ENCODE assay signal across 9 mouse cellular contexts in genomic region chr7:127613501-127613900, GRCm38 (mm10). TPM values are rescaled to one million over a fixed set of nuclear protein-coding genes. Genes with fewer than 3 reads are reported as not detected.
DNase-seq lines count a peak whose midpoint lies in the region; ATAC-seq and TF ChIP-seq lines count a peak whose summit lies in the region.
"Had no signal": no experiment of that assay in that cellular context is flagged by ENCODE, and none has a peak within 500 bp of the region (broad histone marks: within the 10 kb centered on the region; RNA-seq: fewer than 3 reads in every experiment).

No protein-coding gene starts in this region.

- 86% methylated on average over 8 of the region's 8 CpGs for WGBS in heart, embryonic 13.5 days
- 73% methylated on average over 8 of the region's 8 CpGs for WGBS in heart, embryonic 14.5 days
- 75% methylated on average over 8 of the region's 8 CpGs for WGBS in kidney, postnatal 0 days
- WGBS in neural tube, embryonic 12.5 days, result 87% methylated on average over 8 of the region's 8 CpGs
- 79% methylated on average over 8 of the region's 8 CpGs for WGBS in lung, adult 2 months

- peak overlapping the region; percentile 99 for H3K9ac ChIP-seq in heart, embryonic 13.5 days
- H3K9ac ChIP-seq in heart, embryonic 14.5 days (ENCODE audit: low read length), result peak overlapping the region; percentile 94
- H3K9ac ChIP-seq in kidney, postnatal 0 days (ENCODE audit: low read depth, low read length), result peak overlapping the region; percentile 90
- H3K9ac ChIP-seq in neural tube, embryonic 12.5 days, result peak overlapping the region; percentile 99

- H3K4me2 ChIP-seq in heart, embryonic 13.5 days, result peak overlapping the region; percentile 77
- H3K4me2 ChIP-seq in heart, embryonic 14.5 days (ENCODE audit: low read length), result peak overlapping the region; percentile 76
- peak overlapping the region; percentile 85 for H3K4me2 ChIP-seq in kidney, postnatal 0 days (ENCODE audit: low read length)
- peak overlapping the region; percentile 81 for H3K4me2 ChIP-seq in neural tube, embryonic 12.5 days (replicated peaks)

- no peak for ATAC-seq in heart, embryonic 13.5 days (ENCODE audit: extremely low read depth, insufficient number of reproducible peaks, low FRiP score, low TSS enrichment)
- ATAC-seq in heart, embryonic 14.5 days (ENCODE audit: insufficient number of reproducible peaks, insufficient read depth, low FRiP score, low read depth), result no peak
- ATAC-seq in kidney, postnatal 0 days (replicated peaks; ENCODE audit: low FRiP score, low read depth), result no peak
- ATAC-seq in neural tube, embryonic 12.5 days (ENCODE audit: low FRiP score, low read depth), result no peak

- H3K27me3 ChIP-seq in heart, embryonic 13.5 days (replicated peaks), result no peaks in the 10 kb centered on the region
- no peaks in the 10 kb centered on the region for H3K27me3 ChIP-seq in heart, embryonic 14.5 days (ENCODE audit: control insufficient read depth, insufficient read depth, low read length)
- no peaks in the 10 kb centered on the region for H3K27me3 ChIP-seq in kidney, postnatal 0 days (ENCODE audit: insufficient read depth, low read length)
- no peaks in the 10 kb centered on the region for H3K27me3 ChIP-seq in neural tube, embryonic 12.5 days (replicated peaks)

- DNase-seq in heart, postnatal 25 days (ENCODE audit: low spot score), result no peak
- DNase-seq in kidney, postnatal 0 days (ENCODE audit: low spot score), result no peak
- DNase-seq in cerebellum, postnatal 36 days, result no peak
- no peak for DNase-seq in gastrocnemius, adult 18-20 months (ENCODE audit: low spot score)
- DNase-seq in lung, adult 2 months, result no peak

- TF ChIP-seq POLR2A in lung, adult 2 months (IDR thresholded peaks at IDR 0.05; ENCODE audit: borderline replicate concordance, extremely low read depth, low read depth, low read length), result no peak

- peak overlapping the region; percentile 89 for H3K4me3 ChIP-seq in heart, embryonic 13.5 days
- peak overlapping the region; percentile 87 to 94; a peak in 2 of 4 replicates for H3K4me3 ChIP-seq in heart, embryonic 14.5 days (ENCODE audit: control insufficient read depth in 1 of 2, insufficient read depth in 1 of 2, low read depth in 1 of 2, low read length in 2 of 2)
- H3K4me3 ChIP-seq in kidney, postnatal 0 days (replicated peaks; ENCODE audit: low read depth, low read length), result 0 out of 2 replicates have a peak overlapping the region, but pooled peaks have one; percentile 91
- peak overlapping the region; percentile 9; the same call in 1 of the 2 replicates for H3K4me3 ChIP-seq in neural tube, embryonic 12.5 days
- no peak overlapping the region for H3K4me3 ChIP-seq in lung, adult 2 months (replicated peaks; ENCODE audit: extremely low read depth, low read depth, low read length)

- peaks cover 52% of the 10 kb centered on the region for H3K36me3 ChIP-seq in heart, embryonic 13.5 days
- peaks cover 43% of the 10 kb centered on the region for H3K36me3 ChIP-seq in heart, embryonic 14.5 days (ENCODE audit: control insufficient read depth, insufficient read depth, low read length)
- peaks cover 42% of the 10 kb centered on the region for H3K36me3 ChIP-seq in kidney, postnatal 0 days (ENCODE audit: insufficient read depth, low read length)
- H3K36me3 ChIP-seq in neural tube, embryonic 12.5 days, result peaks cover 43% of the 10 kb centered on the region

- TF ChIP-seq CTCF in kidney, postnatal 0 days (IDR thresholded peaks at IDR 0.05; ENCODE audit: low read depth), result no peak
- TF ChIP-seq CTCF in lung, adult 2 months (IDR thresholded peaks at IDR 0.05; ENCODE audit: insufficient read depth, low read length), result no peak

- peaks cover 27% of the 10 kb centered on the region for H3K9me3 ChIP-seq in heart, embryonic 13.5 days
- H3K9me3 ChIP-seq in heart, embryonic 14.5 days (ENCODE audit: control insufficient read depth, low read length), result peaks cover 7% of the 10 kb centered on the region; the same call in 1 of the 2 replicates
- H3K9me3 ChIP-seq in kidney, postnatal 0 days (replicated peaks; ENCODE audit: low read length), result no peaks in the 10 kb centered on the region
- no peaks in the 10 kb centered on the region for H3K9me3 ChIP-seq in neural tube, embryonic 12.5 days

- intact Hi-C loops in heart, postnatal 25 days (cut with DNase I), result no loop called here

- no peak overlapping the region for H3K27ac ChIP-seq in heart, embryonic 13.5 days (replicated peaks)
- H3K27ac ChIP-seq in heart, embryonic 14.5 days (replicated peaks in 1 of 2; ENCODE audit: control insufficient read depth in 1 of 2, insufficient read depth in 1 of 2, low read depth in 2 of 2, low read length in 2 of 2), result 0 out of 4 replicates have a peak overlapping the region, but pooled peaks of 1 of the 2 experiments have one; percentile 89
- no peak overlapping the region for H3K27ac ChIP-seq in kidney, postnatal 0 days
- no peak overlapping the region for H3K27ac ChIP-seq in neural tube, embryonic 12.5 days

- H3K4me1 ChIP-seq in heart, embryonic 13.5 days, result peaks cover 23% of the 10 kb centered on the region
- peaks cover 8 to 13% of the 10 kb centered on the region in 2 experiments for H3K4me1 ChIP-seq in heart, embryonic 14.5 days (ENCODE audit: control insufficient read depth in 2 of 2, insufficient read depth in 2 of 2, low read length in 2 of 2)
- peaks cover 12% of the 10 kb centered on the region for H3K4me1 ChIP-seq in kidney, postnatal 0 days (replicated peaks; ENCODE audit: insufficient read depth, low read length)
- peaks cover 24% of the 10 kb centered on the region for H3K4me1 ChIP-seq in neural tube, embryonic 12.5 days
- 0 out of 2 replicates have a peak, but pooled peaks cover 7% of the 10 kb centered on the region for H3K4me1 ChIP-seq in lung, adult 2 months (ENCODE audit: control insufficient read depth, insufficient read depth, low read length)

RNA-seq across cellular contexts. Expression of gene Zfp629, which starts 2.1 kb away (rescaled TPM):
- polyA plus RNA-seq in heart, embryonic 13.5 days (2015; fragmentation: Nextera tagmentation; extraction: Ambion mirVana), result 8.4 and 9.5 TPM in 2 replicates
- total RNA-seq in heart, postnatal 25 days (2021), result 10 to 100 TPM; 22.2 to 25.5 TPM
- polyA plus RNA-seq in heart, embryonic 14.5 days (2014; fragmentation: Nextera tagmentation; extraction: Ambion mirVana), result 10.7 and 12.3 TPM in 2 replicates
- polyA plus RNA-seq in kidney, postnatal 0 days (2015; fragmentation: Nextera tagmentation; extraction: Ambion mirVana), result 12.5 and 12.9 TPM in 2 replicates
- 31.8 and 35.3 TPM in 2 replicates for polyA plus RNA-seq in neural tube, embryonic 12.5 days (2016; fragmentation: Nextera tagmentation; extraction: Ambion mirVana)
- 1 to 10 TPM; 7.4 to 9.5 TPM for total RNA-seq in gastrocnemius, adult 18-20 months (2021)
- polyA plus RNA-seq in lung, adult 2 months (2012; rRNA removed), result 13.9 and 15.4 TPM in 2 replicates

RNA-seq across cellular contexts. Expression of gene Rnf40, which starts 24.9 kb away (rescaled TPM):
- polyA plus RNA-seq in heart, embryonic 13.5 days (2015; fragmentation: Nextera tagmentation; extraction: Ambion mirVana), result 25.7 and 26.9 TPM in 2 replicates
- 10 to 100 TPM; 37.8 to 44.8 TPM for total RNA-seq in heart, postnatal 25 days (2021)
- 24.1 and 25.8 TPM in 2 replicates for polyA plus RNA-seq in heart, embryonic 14.5 days (2014; fragmentation: Nextera tagmentation; extraction: Ambion mirVana)
- polyA plus RNA-seq in kidney, postnatal 0 days (2015; fragmentation: Nextera tagmentation; extraction: Ambion mirVana), result 32.4 and 35.3 TPM in 2 replicates
- polyA plus RNA-seq in neural tube, embryonic 12.5 days (2016; fragmentation: Nextera tagmentation; extraction: Ambion mirVana), result 54.1 and 61.2 TPM in 2 replicates
- total RNA-seq in gastrocnemius, adult 18-20 months (2021), result 10 to 100 TPM; 30.5 to 33.4 TPM
- 26.1 and 32.8 TPM in 2 replicates for polyA plus RNA-seq in lung, adult 2 months (2012; rRNA removed)

RNA-seq across cellular contexts. Expression of gene Ccdc189, which starts 25.1 kb away (rescaled TPM):
- 7.8 and 8.4 TPM in 2 replicates for polyA plus RNA-seq in heart, embryonic 13.5 days (2015; fragmentation: Nextera tagmentation; extraction: Ambion mirVana)
- 10 to 100 TPM; 11.3 to 11.4 TPM for total RNA-seq in heart, postnatal 25 days (2021)
- polyA plus RNA-seq in heart, embryonic 14.5 days (2014; fragmentation: Nextera tagmentation; extraction: Ambion mirVana), result 10.1 and 12.7 TPM in 2 replicates
- 16.5 and 17.1 TPM in 2 replicates for polyA plus RNA-seq in kidney, postnatal 0 days (2015; fragmentation: Nextera tagmentation; extraction: Ambion mirVana)
- polyA plus RNA-seq in neural tube, embryonic 12.5 days (2016; fragmentation: Nextera tagmentation; extraction: Ambion mirVana), result 14.0 and 14.1 TPM in 2 replicates
- 1 to 10 TPM; 2.9 to 3.3 TPM for total RNA-seq in gastrocnemius, adult 18-20 months (2021)
- 14.0 and 16.5 TPM in 2 replicates for polyA plus RNA-seq in lung, adult 2 months (2012; rRNA removed)

RNA-seq across cellular contexts. Expression of gene Phkg2, which starts 40.4 kb away (rescaled TPM):
- 30.2 and 34.3 TPM in 2 replicates for polyA plus RNA-seq in heart, embryonic 13.5 days (2015; fragmentation: Nextera tagmentation; extraction: Ambion mirVana)
- total RNA-seq in heart, postnatal 25 days (2021), result 10 to 100 TPM; 15.6 to 18.9 TPM
- 34.3 and 38.7 TPM in 2 replicates for polyA plus RNA-seq in heart, embryonic 14.5 days (2014; fragmentation: Nextera tagmentation; extraction: Ambion mirVana)
- polyA plus RNA-seq in kidney, postnatal 0 days (2015; fragmentation: Nextera tagmentation; extraction: Ambion mirVana), result 28.8 and 32.2 TPM in 2 replicates
- polyA plus RNA-seq in neural tube, embryonic 12.5 days (2016; fragmentation: Nextera tagmentation; extraction: Ambion mirVana), result 49.2 and 54.8 TPM in 2 replicates
- total RNA-seq in gastrocnemius, adult 18-20 months (2021), result 10 to 100 TPM in 1 of 2 experiments, 1 to 10 TPM in 1; 9.0 to 10.4 TPM
- 54.9 and 70.9 TPM in 2 replicates for polyA plus RNA-seq in lung, adult 2 months (2012; rRNA removed)

RNA-seq across cellular contexts. Expression of gene Tmem265, which starts 52.3 kb away (rescaled TPM):
- 0.47 and 3.5 TPM in 2 replicates for polyA plus RNA-seq in heart, embryonic 13.5 days (2015; fragmentation: Nextera tagmentation; extraction: Ambion mirVana)
- not detected for total RNA-seq in heart, postnatal 25 days (2021)
- 1.9 and 2.1 TPM in 2 replicates for polyA plus RNA-seq in heart, embryonic 14.5 days (2014; fragmentation: Nextera tagmentation; extraction: Ambion mirVana)
- polyA plus RNA-seq in kidney, postnatal 0 days (2015; fragmentation: Nextera tagmentation; extraction: Ambion mirVana), result 4.9 and 6.8 TPM in 2 replicates
- polyA plus RNA-seq in neural tube, embryonic 12.5 days (2016; fragmentation: Nextera tagmentation; extraction: Ambion mirVana), result 4.1 and 6.1 TPM in 2 replicates
- total RNA-seq in gastrocnemius, adult 18-20 months (2021), result not detected
- polyA plus RNA-seq in lung, adult 2 months (2012; rRNA removed), result 1.7 and 4.2 TPM in 2 replicates
- total RNA-seq: adrenal gland, postnatal 36 days had no signal
